Mouse (Mus musculus) retina, adult 2 months (tissue): ENCODE results near the gene Olfr1284.
"Not testable (repeated sequence)": the region's sequence is repeated elsewhere in the genome, so short reads cannot be mapped to it uniquely, and the experiment has no call there.

Experiments used
- DNase-seq: peaks from one replicate; pipeline ENCODE4 v3.0.0-alpha.2; 2012; ENCODE audit warnings: low read depth, low spot score

The Olfr1284 gene

GRCm38 (mm10) chr2:111375222-111375621, at the start of gene Olfr1284:
Gene Olfr1284 (plus strand): TSS chr2:111375522.
- no peak for DNase-seq

DNA sequence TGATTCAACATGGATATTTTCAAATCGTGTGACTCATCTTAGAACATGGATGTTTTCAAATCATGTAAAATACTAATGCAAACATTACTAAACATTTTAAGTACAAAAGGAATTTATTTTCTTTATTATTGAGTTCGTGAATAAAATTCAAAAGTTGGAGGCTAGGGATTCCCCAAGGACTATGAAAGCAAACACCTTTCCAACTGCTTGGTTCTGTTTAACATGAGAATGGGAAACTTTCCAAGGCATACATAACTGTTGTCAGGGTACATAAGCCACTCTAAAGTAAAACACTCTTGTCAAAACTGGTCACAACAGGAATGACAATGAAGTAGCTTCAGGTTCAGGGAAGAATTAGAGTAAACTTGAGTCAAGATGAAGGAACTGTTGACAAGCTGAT, 49.1 kb upstream of the Olfr1284 start, which contains the start of gene Olfr1281:
Gene Olfr1281, plus strand, starts transcription at position 301 of the 400 bp plus-strand sequence.
- no peak for DNase-seq

DNA sequence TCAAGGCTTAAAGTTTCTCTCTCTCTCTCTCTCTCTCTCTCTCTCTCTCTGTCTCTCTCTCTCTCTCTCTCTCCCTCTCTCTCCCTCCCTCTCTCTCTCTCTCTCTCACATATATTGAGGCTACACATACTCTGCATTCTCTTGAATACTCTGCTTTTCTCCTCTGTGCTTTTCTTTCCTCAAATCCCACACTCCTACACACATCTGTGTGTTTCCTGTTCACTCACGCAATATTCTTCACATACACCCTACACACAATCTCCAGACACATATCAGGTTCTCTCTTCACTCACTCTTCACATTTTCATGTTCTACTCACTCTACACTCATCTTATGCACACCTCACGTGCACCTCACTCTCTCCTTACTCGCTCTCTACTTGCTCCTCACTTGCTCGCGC, 41.6 kb upstream of the Olfr1284 start:
- not testable (repeated sequence) for DNase-seq

DNA sequence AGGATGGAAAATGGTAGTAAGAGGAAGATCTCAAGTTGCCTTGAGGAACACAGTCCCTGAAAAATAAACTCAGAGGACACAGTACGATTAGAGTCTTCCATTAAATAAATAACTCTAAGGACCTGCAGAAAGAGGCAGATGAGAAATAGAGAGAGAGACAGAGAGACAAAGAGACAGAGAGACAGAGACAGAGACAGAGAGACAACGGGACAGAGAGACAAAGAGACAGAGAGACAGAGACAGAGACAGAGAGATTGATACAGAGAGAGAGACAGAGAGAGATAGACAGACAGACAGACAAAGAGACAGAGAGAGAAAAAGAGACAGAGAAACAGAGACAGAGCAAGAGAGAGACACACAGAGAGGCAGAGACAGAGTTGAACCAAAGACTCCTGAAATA, 39.3 kb upstream of the Olfr1284 start, which contains the start of gene Olfr1282:
Gene Olfr1282, minus strand, starts transcription at position 101 of the 400 bp plus-strand sequence.
- DNase-seq: no peak

DNA sequence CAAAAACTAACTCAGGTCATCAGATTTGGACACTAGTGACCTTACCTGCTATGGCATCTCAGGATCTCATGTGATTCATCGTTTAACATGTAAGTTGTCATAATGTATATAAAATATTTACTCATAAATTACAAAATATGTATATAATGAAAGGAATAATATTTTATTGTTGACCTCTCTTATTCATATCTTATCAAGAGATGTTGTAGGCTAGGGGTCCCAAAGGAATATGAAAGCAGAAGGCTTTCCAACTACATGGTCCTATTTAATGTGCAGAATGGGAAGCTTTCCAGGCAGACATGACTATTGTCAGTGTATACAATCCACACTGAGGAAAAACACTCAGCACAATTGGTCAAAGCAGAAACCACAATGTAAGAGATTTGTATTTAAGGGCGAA, 8.8 kb upstream of the Olfr1284 start, which contains the start of gene Olfr1283:
Gene Olfr1283, plus strand, starts transcription at position 301 of the 400 bp plus-strand sequence.
- no peak for DNase-seq

DNA sequence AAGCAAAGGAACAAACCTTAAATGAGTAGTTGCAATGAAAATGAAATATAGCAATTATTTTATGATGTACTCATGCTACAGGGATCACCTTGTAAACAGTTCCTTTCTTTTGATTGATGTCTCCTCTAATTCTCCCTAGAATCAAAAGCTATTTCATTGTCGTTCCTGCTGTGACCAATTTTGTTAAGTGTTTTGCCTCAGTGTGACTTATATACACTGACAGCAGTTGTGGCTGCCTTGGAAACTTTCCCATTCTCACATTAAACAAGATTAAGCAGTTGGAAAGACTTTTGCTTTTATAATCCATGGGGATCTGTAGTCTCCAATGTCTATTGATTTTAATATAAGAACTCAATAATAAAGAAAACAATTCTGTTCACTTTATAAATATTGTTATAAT, 47.6 kb downstream of the Olfr1284 start, which contains the start of gene Olfr1286:
Gene Olfr1286, minus strand, starts transcription at position 185 of the 400 bp plus-strand sequence.
- DNase-seq: no peak
